Mouse (Mus musculus) 416B (cell line): ENCODE measurements around the gene Dnajc8.
A peak's percentile ranks its signal among the peaks of the same experiment; 100 is the strongest.

Experiments used
- DNase-seq: peaks from one replicate; pipeline ENCODE4 v3.0.0; 2011; ENCODE audit warnings: low read depth

Dnajc8 gene

DNA sequence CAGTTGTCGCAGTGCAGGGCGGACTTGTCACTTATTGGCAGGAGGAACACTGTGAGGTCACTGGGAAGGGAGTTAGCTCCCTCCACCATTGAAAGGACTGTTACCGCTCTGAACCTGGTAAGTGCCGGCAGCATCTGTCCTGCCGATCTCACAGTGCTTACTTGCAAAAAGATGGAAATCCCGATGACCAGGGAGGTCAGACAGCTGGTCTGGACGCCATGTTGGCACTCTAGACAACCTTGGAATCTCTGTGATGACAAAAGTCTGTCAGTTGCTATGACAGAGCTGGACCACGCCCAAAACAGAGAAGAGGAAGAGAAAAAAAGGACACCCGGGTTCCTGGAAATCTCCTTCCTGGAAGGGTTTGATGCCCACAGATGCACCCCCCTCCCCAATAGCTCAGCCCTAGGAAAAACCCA, 32.0 kb downstream of the Dnajc8 start:
- no peak for DNase-seq

DNA sequence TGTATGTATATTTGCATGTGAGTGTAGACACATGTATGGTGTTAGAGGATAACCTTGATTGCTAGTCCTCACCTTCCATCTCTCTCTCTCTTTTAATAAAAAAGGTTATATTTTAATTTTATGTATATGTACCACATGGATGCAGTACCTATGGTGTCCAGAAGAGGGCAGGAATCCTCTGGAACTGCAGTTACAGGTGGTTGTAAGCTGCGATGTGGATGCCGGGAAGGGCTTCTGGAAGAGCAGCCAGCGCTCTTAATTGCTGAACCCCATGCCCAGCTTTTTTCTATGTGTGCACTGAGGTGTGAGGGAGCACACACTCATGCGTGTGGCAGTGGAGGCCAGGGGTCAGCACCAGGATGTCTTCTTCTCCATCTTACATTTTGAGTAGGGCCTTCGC, 33.8 kb downstream of the Dnajc8 start:
- DNase-seq, result no peak

DNA sequence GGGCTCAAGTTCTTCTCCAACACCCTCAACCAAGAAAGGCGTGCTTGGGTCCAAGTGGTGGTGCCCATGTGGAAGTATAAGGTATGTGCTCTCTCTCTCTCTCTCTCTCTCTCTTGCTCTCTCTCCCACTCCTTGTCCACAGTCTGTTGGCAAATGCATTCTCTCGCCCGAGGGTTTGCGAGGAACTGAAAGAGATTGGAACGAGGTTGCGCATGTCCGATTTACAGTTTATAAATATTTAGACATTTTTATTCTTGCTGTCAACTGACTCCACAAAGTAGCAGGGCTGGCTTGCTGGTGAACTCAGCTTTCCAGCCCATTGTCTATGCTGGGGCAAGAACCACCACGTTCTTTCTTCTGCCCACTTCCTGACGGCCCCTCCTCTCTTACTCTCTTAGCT, 35.8 kb downstream of the Dnajc8 start:
- DNase-seq, result no peak

DNA sequence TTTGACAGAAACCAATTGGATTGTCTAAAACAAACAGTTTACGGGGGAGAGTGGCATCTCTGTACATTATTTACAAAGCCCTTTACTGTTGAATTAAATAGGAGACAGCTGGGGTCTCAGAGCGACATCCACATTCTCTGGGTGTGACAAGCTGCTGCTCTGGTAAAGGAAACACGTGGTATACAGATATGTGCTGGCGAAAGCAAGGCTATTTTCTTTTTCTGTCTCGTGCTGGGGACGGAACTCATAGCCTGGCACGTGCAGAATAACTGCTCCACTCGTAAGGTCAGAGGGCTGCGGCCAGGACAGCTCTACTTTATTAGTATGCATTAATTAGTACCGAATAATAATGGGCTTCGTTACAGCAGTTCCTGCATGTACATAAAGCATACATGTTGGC, 38.0 kb downstream of the Dnajc8 start:
- no peak for DNase-seq

DNA sequence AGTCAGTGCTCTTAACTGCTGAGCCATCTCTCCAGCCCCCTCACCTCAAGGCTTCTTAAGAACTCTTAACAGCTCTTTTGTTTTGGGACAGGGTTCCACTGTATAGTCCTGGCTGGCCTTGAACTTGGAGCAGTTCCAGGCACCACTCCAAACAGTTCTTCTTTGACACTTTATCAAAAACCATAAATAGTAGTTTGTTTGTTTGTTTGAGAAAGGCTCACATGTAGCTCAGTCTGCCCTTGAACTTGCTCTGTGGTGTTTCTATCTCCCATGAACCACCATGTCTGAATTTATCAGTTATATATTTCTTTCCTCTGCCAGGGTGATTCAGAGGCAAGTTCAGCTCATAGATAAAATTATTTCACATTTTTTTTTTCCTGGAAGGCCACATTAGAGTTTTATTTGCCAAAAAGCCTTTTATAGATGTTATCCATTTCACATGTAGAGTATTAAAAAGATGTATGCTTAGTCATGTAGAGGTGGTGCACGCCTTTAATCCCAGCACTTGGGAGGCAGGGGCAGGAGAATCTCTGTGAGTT, 39.5 kb downstream of the Dnajc8 start:
- DNase-seq, result no peak

DNA sequence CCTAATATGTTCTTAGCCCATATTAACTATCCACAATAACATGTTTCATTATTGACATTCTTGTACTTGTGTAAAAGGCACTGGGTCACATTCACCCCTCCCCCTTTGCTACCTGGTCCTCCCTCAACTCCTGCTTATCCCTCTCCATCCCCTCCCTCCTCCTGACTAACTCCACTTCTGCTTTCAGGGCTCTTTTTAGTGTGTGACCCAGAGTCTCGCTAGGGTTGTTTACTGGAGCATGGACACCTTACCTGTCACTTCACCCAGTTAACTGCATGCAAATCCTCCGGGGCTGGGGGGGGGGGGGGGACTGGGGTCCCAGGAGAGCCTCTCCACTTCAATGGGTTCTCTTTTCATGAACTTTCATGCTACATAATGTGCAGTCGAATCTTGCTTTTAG, 48.4 kb downstream of the Dnajc8 start:
- no peak for DNase-seq

DNA sequence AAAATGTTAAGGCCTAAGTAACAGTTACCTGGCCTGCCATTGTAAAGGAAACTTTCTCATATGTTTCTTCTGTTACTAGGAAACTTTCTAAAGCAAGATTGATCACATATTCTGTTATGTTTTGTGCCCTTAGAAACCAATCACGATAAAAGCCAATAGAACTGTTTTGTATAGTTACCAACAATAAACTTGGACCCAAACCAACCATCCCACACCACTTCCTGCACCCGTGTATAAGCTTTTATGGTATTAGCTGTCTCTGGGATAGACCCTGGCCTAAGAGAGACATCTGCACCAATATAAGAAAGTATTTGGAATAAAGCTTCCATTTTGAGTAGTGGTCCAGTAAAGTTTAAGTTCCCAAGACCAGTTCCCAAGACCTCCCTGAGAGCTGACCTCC, 49.6 kb downstream of the Dnajc8 start:
- DNase-seq, result no peak

DNA sequence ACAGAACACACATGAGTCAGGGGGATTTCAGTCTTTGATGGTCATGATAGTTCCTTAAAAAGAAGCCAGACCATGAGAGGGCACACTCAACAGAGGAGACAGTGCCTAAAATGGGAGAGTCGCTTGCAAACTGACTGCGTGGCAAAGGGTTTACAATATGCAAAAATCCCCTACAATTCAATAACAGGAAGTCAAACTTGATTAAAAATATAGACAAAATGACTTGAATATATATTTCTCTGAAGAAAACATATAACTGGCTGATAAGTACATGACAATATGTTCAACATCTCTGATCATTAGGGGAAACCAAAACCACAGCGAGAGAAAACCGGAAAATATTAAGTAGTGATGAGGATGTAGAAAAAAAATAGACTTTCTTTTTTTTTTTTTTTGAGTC, 50.9 kb downstream of the Dnajc8 start:
- peak; percentile 47 for DNase-seq

DNA sequence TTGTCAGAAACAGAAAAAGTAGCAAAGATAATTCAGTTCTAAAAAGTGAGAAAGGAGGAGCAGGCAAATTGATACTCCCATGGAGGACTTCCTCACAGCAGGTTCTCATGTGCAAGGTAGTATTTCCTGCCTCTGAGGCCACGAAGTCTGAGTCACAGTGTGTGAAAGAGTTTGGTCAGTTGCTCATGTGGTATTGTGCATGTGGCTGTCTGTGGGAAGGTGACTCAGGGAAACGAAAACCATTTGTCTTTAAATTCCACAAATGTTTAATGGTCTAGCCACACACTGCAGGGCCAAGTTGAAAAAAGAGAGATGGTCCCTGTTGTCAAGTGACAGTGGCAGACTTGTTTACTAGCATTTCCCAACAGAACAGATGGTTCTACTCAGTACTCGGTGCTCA, 53.2 kb downstream of the Dnajc8 start:
- peak; percentile 92 for DNase-seq

DNA sequence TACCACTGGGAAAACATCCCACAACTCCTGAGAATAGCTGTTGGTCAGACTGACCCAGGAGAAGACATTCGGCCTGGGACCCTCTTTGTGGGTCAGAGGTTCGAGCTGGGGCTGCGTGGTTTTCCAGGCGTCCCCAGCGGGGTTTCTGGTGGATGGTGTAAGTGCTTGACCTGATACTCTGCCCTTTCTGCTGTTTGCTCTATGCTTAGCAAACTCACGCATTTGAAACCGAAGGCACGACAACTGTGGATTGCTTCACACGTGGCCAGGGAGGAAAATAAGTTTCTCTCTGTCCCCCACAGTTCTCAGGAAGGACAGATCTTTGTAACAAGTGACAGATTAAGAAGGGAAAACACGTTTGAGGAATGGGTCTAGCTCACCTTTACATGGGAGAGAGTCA, 55.3 kb downstream of the Dnajc8 start:
- no peak for DNase-seq

DNA sequence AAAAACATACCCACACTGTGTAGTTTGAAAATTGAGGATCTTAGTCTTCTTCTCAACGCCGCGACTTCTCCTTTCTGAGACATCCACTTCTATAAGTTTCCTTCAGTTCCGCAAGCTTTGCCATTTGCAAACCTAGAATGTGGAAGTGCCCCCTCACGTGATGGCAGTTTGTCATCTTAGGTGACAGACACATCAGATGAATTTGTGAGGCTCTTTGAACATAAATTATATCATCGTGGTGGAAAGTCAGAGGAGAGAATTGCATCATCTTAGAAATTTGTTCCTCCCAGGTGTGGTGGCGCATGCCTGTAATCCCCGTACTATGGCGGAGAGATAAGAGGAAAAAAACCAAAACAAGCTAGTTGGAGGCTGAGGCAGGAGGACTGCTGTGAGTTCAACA, 57.6 kb downstream of the Dnajc8 start:
- DNase-seq, result peak; percentile 67

DNA sequence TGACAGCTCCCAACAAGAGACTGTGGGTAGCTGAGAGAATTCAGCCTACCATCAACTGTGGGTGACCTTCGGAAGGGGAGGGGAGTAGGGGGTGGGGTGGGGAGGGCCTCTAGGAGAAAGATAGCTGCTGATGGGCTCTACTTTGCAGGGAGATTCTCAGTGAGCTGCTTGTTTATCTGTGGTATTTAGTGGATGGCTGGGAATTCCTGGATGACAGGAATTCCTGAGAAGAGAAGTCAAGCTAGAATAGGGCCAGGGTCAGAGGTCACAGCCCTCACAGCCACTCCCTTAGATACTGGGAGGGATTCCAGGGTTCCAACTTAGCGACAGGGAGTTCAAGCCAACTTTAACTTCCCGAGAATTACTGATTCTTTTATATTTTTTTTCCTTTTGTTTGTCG, 58.8 kb downstream of the Dnajc8 start:
- no peak for DNase-seq

DNA sequence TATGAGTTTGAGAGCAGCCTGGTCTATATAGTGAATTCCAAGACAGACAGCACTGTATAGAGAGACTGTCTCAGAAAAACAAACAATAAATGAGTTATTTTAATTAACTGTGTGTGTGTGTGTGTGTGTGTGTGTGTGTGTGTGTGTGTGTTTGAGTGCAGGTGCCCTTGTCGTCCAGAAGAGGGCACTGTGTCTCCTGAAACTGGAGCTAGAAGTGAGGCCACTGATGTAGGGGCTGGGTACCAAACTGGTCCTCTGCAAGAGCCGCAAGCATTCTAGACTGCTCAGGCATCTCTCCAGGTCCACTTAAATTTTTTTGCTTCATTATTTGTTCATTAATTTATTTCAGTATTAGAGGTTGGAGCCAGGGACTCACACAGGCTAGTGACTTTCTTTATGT, 63.5 kb downstream of the Dnajc8 start:
- DNase-seq, result no peak

DNA sequence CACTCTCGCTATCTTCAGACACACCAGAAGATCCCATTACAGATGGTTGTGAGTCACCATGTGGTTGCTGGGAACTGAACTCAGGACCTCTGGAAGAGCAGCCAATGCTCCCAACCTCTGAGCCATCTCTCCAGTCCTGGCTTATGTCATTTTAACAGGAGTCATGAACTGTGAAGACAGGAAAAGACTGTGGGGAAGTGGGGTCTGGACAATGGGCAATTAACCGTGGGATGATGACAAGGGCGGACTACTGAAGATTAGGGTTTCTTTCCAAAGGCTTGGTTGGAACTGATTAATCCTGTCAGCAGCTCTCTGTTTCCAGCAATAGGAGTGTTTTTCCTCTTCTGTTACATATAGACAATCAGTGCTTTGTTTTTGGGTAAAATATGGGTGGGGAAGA, 64.4 kb downstream of the Dnajc8 start:
- DNase-seq, result no peak

DNA sequence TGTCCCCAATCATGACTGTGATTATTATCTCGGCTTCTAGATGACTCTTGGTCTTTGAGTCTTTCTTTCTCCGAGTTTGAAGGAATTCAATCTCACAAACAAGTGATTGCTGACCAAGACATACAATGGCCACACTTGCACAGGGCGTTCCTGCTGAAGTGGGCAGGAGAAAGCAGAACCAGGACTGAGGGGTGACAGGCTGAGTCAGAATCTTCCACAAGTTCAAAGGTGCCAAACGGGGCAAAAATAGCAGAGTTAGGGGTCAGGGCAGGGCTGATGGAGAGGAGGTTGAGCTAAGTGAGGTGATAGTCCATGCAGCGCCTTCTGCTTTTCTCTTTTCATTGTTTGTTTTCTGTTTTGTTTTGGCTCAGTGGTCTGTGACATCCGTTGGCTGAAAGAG, 65.1 kb downstream of the Dnajc8 start:
- DNase-seq, result no peak

DNA sequence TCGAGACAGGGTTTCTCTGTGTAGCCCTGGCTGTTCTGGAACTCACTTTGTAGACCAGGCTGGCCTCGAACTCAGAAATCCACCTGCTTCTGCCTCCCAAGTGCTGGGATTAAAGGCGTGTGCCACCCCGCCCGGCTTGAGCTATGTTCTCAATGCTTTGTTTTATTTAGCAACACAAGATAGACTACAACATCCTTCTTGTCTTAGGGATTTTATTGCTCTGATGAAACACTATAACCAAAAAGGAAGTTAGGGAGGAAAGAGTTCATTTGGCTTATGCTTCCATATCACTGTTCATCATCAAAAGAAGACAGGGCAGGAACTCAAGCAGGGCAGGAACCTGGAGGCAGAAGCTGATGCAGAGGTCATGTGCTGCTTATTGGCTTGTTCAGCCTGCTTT, 65.9 kb downstream of the Dnajc8 start:
- peak; percentile 38 for DNase-seq
